Comparison of ENCODE assay signal across 8 mouse cellular contexts in genomic region chr2:112493539-112494260, GRCm38 (mm10). TPM values are rescaled to one million over a fixed set of nuclear protein-coding genes. Genes with fewer than 3 reads are reported as not detected.
A peak's percentile ranks its signal among the peaks of the same experiment; 100 is the strongest.
DNase-seq lines count a peak whose midpoint lies in the region; ATAC-seq lines count a peak whose summit lies in the region.

No protein-coding gene starts in this region.

- peak overlapping the region; percentile 98 for H3K27ac ChIP-seq in hindbrain, embryonic 13.5 days
- peak overlapping the region; percentile 96 for H3K27ac ChIP-seq in midbrain, embryonic 15.5 days

- no peaks in the 10 kb centered on the region for H3K27me3 ChIP-seq in hindbrain, embryonic 13.5 days
- no peaks in the 10 kb centered on the region for H3K27me3 ChIP-seq in midbrain, embryonic 15.5 days (replicated peaks)

- WGBS in hindbrain, embryonic 13.5 days = 47% methylated on average over 11 of the region's 11 CpGs
- 45% methylated on average over 11 of the region's 11 CpGs for WGBS in midbrain, embryonic 15.5 days

- no peaks in the 10 kb centered on the region for H3K36me3 ChIP-seq in hindbrain, embryonic 13.5 days
- H3K36me3 ChIP-seq in midbrain, embryonic 15.5 days (replicated peaks) = no peaks in the 10 kb centered on the region

- H3K4me1 ChIP-seq in hindbrain, embryonic 13.5 days (replicated peaks) = peaks cover 12% of the 10 kb centered on the region
- H3K4me1 ChIP-seq in midbrain, embryonic 15.5 days = peaks cover 12% of the 10 kb centered on the region

- ATAC-seq in hindbrain, embryonic 13.5 days (ENCODE audit: low FRiP score) = peak; percentile 28
- ATAC-seq in midbrain, embryonic 15.5 days (replicated peaks) = peak; percentile 25

- DNase-seq in kidney, postnatal 4 days = peak; percentile 7 to 23
- no peak for DNase-seq in kidney, adult 18-20 months
- peak; percentile 39 for DNase-seq in c-Kit-positive CD71-positive TER-119-negative erythroid progenitor cells, embryonic 14.5 days (ENCODE audit: low read depth)
- no peak for DNase-seq in spleen, adult 18-20 months
- no peak for DNase-seq in thymus, postnatal 0 days (ENCODE audit: low spot score)
- DNase-seq in left cerebral cortex, adult 18-20 months (ENCODE audit: low spot score in 2 of 2) = no peak

- H3K9ac ChIP-seq in hindbrain, embryonic 13.5 days = peak overlapping the region; percentile 94
- H3K9ac ChIP-seq in midbrain, embryonic 15.5 days = peak overlapping the region; percentile 97

- H3K4me3 ChIP-seq in hindbrain, embryonic 13.5 days = peak overlapping the region; percentile 76
- peak overlapping the region; percentile 82 for H3K4me3 ChIP-seq in midbrain, embryonic 15.5 days

- peak overlapping the region; percentile 73 for H3K4me2 ChIP-seq in hindbrain, embryonic 13.5 days
- peak overlapping the region; percentile 63 for H3K4me2 ChIP-seq in midbrain, embryonic 15.5 days

- H3K9me3 ChIP-seq in hindbrain, embryonic 13.5 days = no peaks in the 10 kb centered on the region
- no peaks in the 10 kb centered on the region for H3K9me3 ChIP-seq in midbrain, embryonic 15.5 days

RNA-seq across cellular contexts. Expression of gene Aven, which starts 0.9 kb away (rescaled TPM):
- 3.1 and 4.4 TPM in 2 replicates for polyA plus RNA-seq in hindbrain, embryonic 13.5 days (2015; fragmentation: Nextera tagmentation; extraction: Ambion mirVana)
- 2.4 and 4.5 TPM in 2 replicates for polyA plus RNA-seq in midbrain, embryonic 15.5 days (2015; fragmentation: Nextera tagmentation; extraction: Ambion mirVana)
- polyA plus RNA-seq in thymus, postnatal 0 days (2015; fragmentation: Nextera tagmentation; extraction: Ambion mirVana) = 5.2 and 6.0 TPM in 2 replicates
- total RNA-seq in left cerebral cortex, adult 18-20 months (2021) = 1 to 10 TPM; 9.7 to 9.9 TPM

RNA-seq across cellular contexts. Expression of gene Chrm5, which starts 13.1 kb away (rescaled TPM):
- polyA plus RNA-seq in hindbrain, embryonic 13.5 days (2015; fragmentation: Nextera tagmentation; extraction: Ambion mirVana) = 0.48 and 0.68 TPM in 2 replicates
- polyA plus RNA-seq in midbrain, embryonic 15.5 days (2015; fragmentation: Nextera tagmentation; extraction: Ambion mirVana) = 1.2 and 2.0 TPM in 2 replicates
- not detected in 2 replicates for polyA plus RNA-seq in thymus, postnatal 0 days (2015; fragmentation: Nextera tagmentation; extraction: Ambion mirVana)
- 1 to 10 TPM; 1.1 to 2.3 TPM for total RNA-seq in left cerebral cortex, adult 18-20 months (2021)

RNA-seq across cellular contexts. Expression of gene Emc7, which starts 38.9 kb away (rescaled TPM):
- 18.4 and 19.2 TPM in 2 replicates for polyA plus RNA-seq in hindbrain, embryonic 13.5 days (2015; fragmentation: Nextera tagmentation; extraction: Ambion mirVana)
- polyA plus RNA-seq in midbrain, embryonic 15.5 days (2015; fragmentation: Nextera tagmentation; extraction: Ambion mirVana) = 18.6 and 19.6 TPM in 2 replicates
- polyA plus RNA-seq in thymus, postnatal 0 days (2015; fragmentation: Nextera tagmentation; extraction: Ambion mirVana) = 25.0 and 25.2 TPM in 2 replicates
- 10 to 100 TPM; 49.8 to 51.8 TPM for total RNA-seq in left cerebral cortex, adult 18-20 months (2021)

Comparison
In these comparisons a context has a peak if more than half of its experiments do, and no peak if none do; other contexts are left out.
1. DNase-seq: peak in kidney, postnatal 4 days (2 of 2) and c-Kit-positive CD71-positive TER-119-negative erythroid progenitor cells, embryonic 14.5 days (single experiment); none in kidney, adult 18-20 months (single experiment), spleen, adult 18-20 months (0 of 2), thymus, postnatal 0 days (single experiment) and left cerebral cortex, adult 18-20 months (0 of 2).